Mouse (Mus musculus): ENCODE measurements around the gene Slc7a7. TPM values are rescaled to one million over a fixed set of nuclear protein-coding genes. Genes with fewer than 3 reads are reported as not detected.
"Not testable (repeated sequence)": the region's sequence is repeated elsewhere in the genome, so short reads cannot be mapped to it uniquely, and the experiment has no call there.

Gene Slc7a7
- total RNA-seq, 2 experiments from 2014 or later: 8.8 to 10.6 TPM

- ATAC-seq (replicated peaks; ENCODE audit: low FRiP score, low TSS enrichment, poor library complexity, severe bottlenecking): peak; percentile 86
Observed at GRCm38 (mm10) chr14:54384396-54384795, 33.2 kb downstream of the Slc7a7 start.

GRCm38 (mm10) chr14:54383355-54383771 lies 34.2 kb downstream of the Slc7a7 start:
- no peak for ATAC-seq (replicated peaks; ENCODE audit: low FRiP score, low TSS enrichment, poor library complexity, severe bottlenecking)

GRCm38 (mm10) chr14:54382641-54383040 lies 34.9 kb downstream of the Slc7a7 start:
- ATAC-seq (replicated peaks; ENCODE audit: low FRiP score, low TSS enrichment, poor library complexity, severe bottlenecking): no peak

GRCm38 (mm10) chr14:54381816-54382215 lies 35.8 kb downstream of the Slc7a7 start:
- ATAC-seq (replicated peaks; ENCODE audit: low FRiP score, low TSS enrichment, poor library complexity, severe bottlenecking): no peak

- no peak for ATAC-seq (replicated peaks; ENCODE audit: low FRiP score, low TSS enrichment, poor library complexity, severe bottlenecking)
Observed at GRCm38 (mm10) chr14:54380616-54381015, 37.0 kb downstream of the Slc7a7 start.

- no peak for ATAC-seq (replicated peaks; ENCODE audit: low FRiP score, low TSS enrichment, poor library complexity, severe bottlenecking)
Observed at GRCm38 (mm10) chr14:54379571-54379970, 38.0 kb downstream of the Slc7a7 start.

GRCm38 (mm10) chr14:54377166-54377565 lies 40.4 kb downstream of the Slc7a7 start:
- no peak for ATAC-seq (replicated peaks; ENCODE audit: low FRiP score, low TSS enrichment, poor library complexity, severe bottlenecking)

GRCm38 (mm10) chr14:54375916-54376315 lies 41.7 kb downstream of the Slc7a7 start:
- ATAC-seq (replicated peaks; ENCODE audit: low FRiP score, low TSS enrichment, poor library complexity, severe bottlenecking): peak; percentile 86

- no peak for ATAC-seq (replicated peaks; ENCODE audit: low FRiP score, low TSS enrichment, poor library complexity, severe bottlenecking)
Observed at GRCm38 (mm10) chr14:54372923-54373322, 44.7 kb downstream of the Slc7a7 start.

GRCm38 (mm10) chr14:54371460-54371859 lies 46.1 kb downstream of the Slc7a7 start:
- ATAC-seq (replicated peaks; ENCODE audit: low FRiP score, low TSS enrichment, poor library complexity, severe bottlenecking): no peak

GRCm38 (mm10) chr14:54370595-54370994 lies 47.0 kb downstream of the Slc7a7 start:
- ATAC-seq (replicated peaks; ENCODE audit: low FRiP score, low TSS enrichment, poor library complexity, severe bottlenecking): no peak

GRCm38 (mm10) chr14:54369372-54369771 lies 48.2 kb downstream of the Slc7a7 start:
- no peak for ATAC-seq (replicated peaks; ENCODE audit: low FRiP score, low TSS enrichment, poor library complexity, severe bottlenecking)

- no peak for ATAC-seq (replicated peaks; ENCODE audit: low FRiP score, low TSS enrichment, poor library complexity, severe bottlenecking)
Observed at GRCm38 (mm10) chr14:54367429-54368060, 50.0 kb downstream of the Slc7a7 start.

GRCm38 (mm10) chr14:54366581-54366980 lies 51.0 kb downstream of the Slc7a7 start:
- no peak for ATAC-seq (replicated peaks; ENCODE audit: low FRiP score, low TSS enrichment, poor library complexity, severe bottlenecking)

GRCm38 (mm10) chr14:54365026-54365645 lies 52.4 kb downstream of the Slc7a7 start:
- ATAC-seq (replicated peaks; ENCODE audit: low FRiP score, low TSS enrichment, poor library complexity, severe bottlenecking): no peak

GRCm38 (mm10) chr14:54363156-54363555 lies 54.4 kb downstream of the Slc7a7 start:
- no peak for ATAC-seq (replicated peaks; ENCODE audit: low FRiP score, low TSS enrichment, poor library complexity, severe bottlenecking)

GRCm38 (mm10) chr14:54360577-54361340 lies 56.8 kb downstream of the Slc7a7 start, which contains the start of gene Oxa1l:
TSS of gene Oxa1l (plus strand) at chr14:54360834.
- peak; percentile 88 for ATAC-seq (replicated peaks; ENCODE audit: low FRiP score, low TSS enrichment, poor library complexity, severe bottlenecking)

- no peak for ATAC-seq (replicated peaks; ENCODE audit: low FRiP score, low TSS enrichment, poor library complexity, severe bottlenecking)
Observed at GRCm38 (mm10) chr14:54354406-54354805, 63.2 kb downstream of the Slc7a7 start.

- 0 out of 2 replicates have a peak, but pooled peaks have one; percentile 55 for ATAC-seq (replicated peaks; ENCODE audit: low FRiP score, low TSS enrichment, poor library complexity, severe bottlenecking)
Observed at GRCm38 (mm10) chr14:54352314-54352713, 65.3 kb downstream of the Slc7a7 start.

GRCm38 (mm10) chr14:54350773-54351541 lies 66.6 kb downstream of the Slc7a7 start:
- not testable (repeated sequence) for ATAC-seq (replicated peaks; ENCODE audit: low FRiP score, low TSS enrichment, poor library complexity, severe bottlenecking)
